Mouse (Mus musculus) embryo, embryonic 10 days (tissue): Measurements from ENCODE around the gene Pard3b.

ENCODE experiments used
- DNase-seq: peaks from one replicate; pipeline ENCODE4 v3.0.0-alpha.2; 2015; ENCODE audit warnings: low spot score

Gene Pard3b

GRCm38 (mm10) chr1:62466544-62466943 lies 827.9 kb downstream of the Pard3b start:
- DNase-seq, result no peak

GRCm38 (mm10) chr1:62483059-62483458 lies 844.4 kb downstream of the Pard3b start:
- no peak for DNase-seq

- DNase-seq, result no peak
These were observed 850.2 kb downstream of the Pard3b start for GRCm38 (mm10) chr1:62488871-62489270.

- DNase-seq, result no peak
These were observed 860.5 kb downstream of the Pard3b start for GRCm38 (mm10) chr1:62499146-62499545.

- no peak for DNase-seq
These were observed 871.9 kb downstream of the Pard3b start for GRCm38 (mm10) chr1:62510501-62510900.

GRCm38 (mm10) chr1:62511681-62512080 lies 873.1 kb downstream of the Pard3b start:
- no peak for DNase-seq

- no peak for DNase-seq
These were observed 880.1 kb downstream of the Pard3b start for GRCm38 (mm10) chr1:62518621-62519213.

- no peak for DNase-seq
These were observed 882.7 kb downstream of the Pard3b start for GRCm38 (mm10) chr1:62521368-62521767.

- DNase-seq, result peak; percentile 13
These were observed 884.1 kb downstream of the Pard3b start for GRCm38 (mm10) chr1:62522761-62523160.

- no peak for DNase-seq
These were observed 889.2 kb downstream of the Pard3b start for GRCm38 (mm10) chr1:62527788-62528187.

GRCm38 (mm10) chr1:62529941-62530340 lies 891.3 kb downstream of the Pard3b start:
- no peak for DNase-seq

- no peak for DNase-seq
These were observed 894.0 kb downstream of the Pard3b start for GRCm38 (mm10) chr1:62532426-62533126.

- no peak for DNase-seq
These were observed 910.3 kb downstream of the Pard3b start for GRCm38 (mm10) chr1:62548953-62549352.

- DNase-seq, result no peak
These were observed 911.9 kb downstream of the Pard3b start for GRCm38 (mm10) chr1:62550546-62550945.

GRCm38 (mm10) chr1:62551516-62551915 lies 912.9 kb downstream of the Pard3b start:
- DNase-seq, result no peak

- no peak for DNase-seq
These were observed 917.2 kb downstream of the Pard3b start for GRCm38 (mm10) chr1:62555838-62556237.

- DNase-seq, result peak; percentile 38
These were observed 924.4 kb downstream of the Pard3b start for GRCm38 (mm10) chr1:62562987-62563386.

GRCm38 (mm10) chr1:62564245-62565119 lies 925.9 kb downstream of the Pard3b start:
- DNase-seq, result no peak

- no peak for DNase-seq
These were observed 926.6 kb downstream of the Pard3b start for GRCm38 (mm10) chr1:62565120-62565809.

- no peak for DNase-seq
These were observed 928.0 kb downstream of the Pard3b start for GRCm38 (mm10) chr1:62566596-62566995.

GRCm38 (mm10) chr1:62576939-62577590 lies 938.4 kb downstream of the Pard3b start:
- DNase-seq, result no peak
